Mouse (Mus musculus): Measurements from ENCODE around the gene Tacc2.

The Tacc2 gene

GRCm38 (mm10) chr7:130692943-130693799, 115.9 kb downstream of the Tacc2 start:
- peak; percentile 83 for DNase-seq

- DNase-seq, result peak; percentile 73
Observed at GRCm38 (mm10) chr7:130693800-130694193, 116.6 kb downstream of the Tacc2 start.

- DNase-seq, result no peak
Observed at GRCm38 (mm10) chr7:130695669-130696338, 118.6 kb downstream of the Tacc2 start.

GRCm38 (mm10) chr7:130696347-130697234, 119.4 kb downstream of the Tacc2 start:
- DNase-seq, result peak; percentile 57

GRCm38 (mm10) chr7:130698480-130698879, 121.2 kb downstream of the Tacc2 start:
- DNase-seq, result no peak

- no peak for DNase-seq
Observed at GRCm38 (mm10) chr7:130701336-130701735, 124.1 kb downstream of the Tacc2 start.

- no peak for DNase-seq
Observed at GRCm38 (mm10) chr7:130705230-130705629, 128.0 kb downstream of the Tacc2 start.

GRCm38 (mm10) chr7:130708940-130709339, 131.7 kb downstream of the Tacc2 start:
- no peak for DNase-seq

GRCm38 (mm10) chr7:130709372-130710274, 132.4 kb downstream of the Tacc2 start:
- DNase-seq, result peak; percentile 82

- DNase-seq, result no peak
Observed at GRCm38 (mm10) chr7:130711851-130712250, 134.6 kb downstream of the Tacc2 start.

- no peak for DNase-seq
Observed at GRCm38 (mm10) chr7:130713319-130713718, 136.1 kb downstream of the Tacc2 start.

- DNase-seq, result peak; percentile 96
Observed at GRCm38 (mm10) chr7:130715467-130715866, 138.2 kb downstream of the Tacc2 start.

- DNase-seq, result no peak
Observed at GRCm38 (mm10) chr7:130716341-130716740, 139.1 kb downstream of the Tacc2 start.

- no peak for DNase-seq
Observed at GRCm38 (mm10) chr7:130716989-130717388, 139.8 kb downstream of the Tacc2 start.

- DNase-seq, result no peak
Observed at GRCm38 (mm10) chr7:130719931-130720598, 142.8 kb downstream of the Tacc2 start.

- DNase-seq, result peak; percentile 62
Observed at GRCm38 (mm10) chr7:130720646-130721335, 143.6 kb downstream of the Tacc2 start.

GRCm38 (mm10) chr7:130726185-130726584, 148.9 kb downstream of the Tacc2 start:
- DNase-seq, result no peak

- no peak for DNase-seq
Observed at GRCm38 (mm10) chr7:130726724-130727422, 149.6 kb downstream of the Tacc2 start.

GRCm38 (mm10) chr7:130727560-130727959, 150.3 kb downstream of the Tacc2 start:
- no peak for DNase-seq

GRCm38 (mm10) chr7:130731792-130732191, 154.6 kb downstream of the Tacc2 start:
- DNase-seq, result no peak
